Mouse (Mus musculus): ENCODE data around the gene Il6. TPM values are rescaled to one million over a fixed set of nuclear protein-coding genes. Genes with fewer than 3 reads are reported as not detected.
"Not testable (repeated sequence)": the region's sequence is repeated elsewhere in the genome, so short reads cannot be mapped to it uniquely, and the experiment has no call there.

Il6 gene
- total RNA-seq (2014; fragmentation: Nextera tagmentation): not detected in 2 replicates
- total RNA-seq (2017): 1.2 and 2.0 TPM in 2 replicates

DNA sequence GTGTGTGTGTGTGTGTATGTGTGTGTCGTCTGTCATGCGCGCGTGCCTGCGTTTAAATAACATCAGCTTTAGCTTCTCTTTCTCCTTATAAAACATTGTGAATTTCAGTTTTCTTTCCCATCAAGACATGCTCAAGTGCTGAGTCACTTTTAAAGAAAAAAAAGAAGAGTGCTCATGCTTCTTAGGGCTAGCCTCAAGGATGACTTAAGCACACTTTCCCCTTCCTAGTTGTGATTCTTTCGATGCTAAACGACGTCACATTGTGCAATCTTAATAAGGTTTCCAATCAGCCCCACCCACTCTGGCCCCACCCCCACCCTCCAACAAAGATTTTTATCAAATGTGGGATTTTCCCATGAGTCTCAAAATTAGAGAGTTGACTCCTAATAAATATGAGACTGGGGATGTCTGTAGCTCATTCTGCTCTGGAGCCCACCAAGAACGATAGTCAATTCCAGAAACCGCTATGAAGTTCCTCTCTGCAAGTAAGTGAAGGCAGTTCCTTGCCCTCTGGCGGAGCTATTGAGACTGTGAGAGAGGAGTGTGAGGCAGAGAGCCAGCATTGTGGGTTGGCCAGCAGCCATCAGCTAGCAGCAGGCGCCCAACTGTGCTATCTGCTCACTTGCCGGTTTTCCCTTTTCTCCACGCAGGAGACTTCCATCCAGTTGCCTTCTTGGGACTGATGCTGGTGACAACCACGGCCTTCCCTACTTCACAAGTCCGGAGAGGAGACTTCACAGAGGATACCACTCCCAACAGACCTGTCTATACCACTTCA, at the start of gene Il6:
Il6 (plus strand) TSS at position 389 of the 778 bp plus-strand sequence.
- peak; percentile 99 for ATAC-seq (replicated peaks; ENCODE audit: low FRiP score, low TSS enrichment, poor library complexity, severe bottlenecking)

- 0 out of 2 replicates have a peak, but pooled peaks have one; percentile 41 for ATAC-seq (replicated peaks; ENCODE audit: low FRiP score, low TSS enrichment, poor library complexity, severe bottlenecking)
Measured at GRCm38 (mm10) chr5:29963488-29963887, 49.4 kb upstream of the Il6 start.

- ATAC-seq (replicated peaks; ENCODE audit: low FRiP score, low TSS enrichment, poor library complexity, severe bottlenecking): no peak
Measured at GRCm38 (mm10) chr5:29970212-29970611, 42.7 kb upstream of the Il6 start.

- ATAC-seq (replicated peaks; ENCODE audit: low FRiP score, low TSS enrichment, poor library complexity, severe bottlenecking): no peak
Measured at GRCm38 (mm10) chr5:29972796-29973195, 40.1 kb upstream of the Il6 start.

GRCm38 (mm10) chr5:29973533-29973932, 39.4 kb upstream of the Il6 start:
- ATAC-seq (replicated peaks; ENCODE audit: low FRiP score, low TSS enrichment, poor library complexity, severe bottlenecking): no peak

DNA sequence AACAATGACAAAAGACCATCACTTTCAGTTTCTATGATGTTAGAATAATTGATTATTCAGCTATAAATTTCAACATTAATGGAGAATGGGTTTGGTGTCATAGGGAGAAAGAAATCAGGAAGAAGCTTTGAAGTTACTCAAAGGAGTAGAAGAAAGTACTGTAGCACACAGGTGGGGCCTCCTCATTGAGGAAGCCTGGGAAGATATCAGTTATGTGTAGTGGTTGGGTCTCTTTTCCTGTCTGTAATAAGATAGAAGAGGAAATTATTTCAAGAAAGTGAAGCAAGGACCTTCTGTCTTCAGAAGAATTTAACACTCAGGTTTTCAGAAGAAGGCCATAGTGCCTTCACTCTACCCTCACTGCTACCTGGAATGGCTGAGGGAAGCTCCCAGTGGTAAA, 38.8 kb upstream of the Il6 start:
- no peak for ATAC-seq (replicated peaks; ENCODE audit: low FRiP score, low TSS enrichment, poor library complexity, severe bottlenecking)

- ATAC-seq (replicated peaks; ENCODE audit: low FRiP score, low TSS enrichment, poor library complexity, severe bottlenecking): no peak
Measured at GRCm38 (mm10) chr5:29993583-29993982, 19.3 kb upstream of the Il6 start.

DNA sequence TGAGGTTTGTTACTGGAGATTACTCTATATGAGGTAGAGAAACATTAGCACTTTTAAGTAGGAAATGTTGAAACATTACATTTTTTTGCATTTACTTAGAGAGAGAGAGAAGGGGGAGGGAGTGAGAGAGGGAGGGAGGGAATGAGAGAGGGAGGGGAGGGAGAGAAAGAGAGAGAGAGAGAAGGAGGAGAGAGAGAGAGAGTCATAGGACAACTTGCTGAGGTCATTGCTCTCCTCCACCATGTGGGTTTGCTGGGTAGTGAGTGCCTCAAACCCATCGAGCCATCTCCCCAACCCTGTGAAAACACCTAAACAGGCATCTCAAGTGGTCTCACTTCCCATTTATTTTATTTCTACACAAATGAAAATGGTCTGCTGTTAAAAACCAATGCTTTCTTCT, 18.6 kb upstream of the Il6 start:
- no peak for ATAC-seq (replicated peaks; ENCODE audit: low FRiP score, low TSS enrichment, poor library complexity, severe bottlenecking)

- no peak for ATAC-seq (replicated peaks; ENCODE audit: low FRiP score, low TSS enrichment, poor library complexity, severe bottlenecking)
Measured at GRCm38 (mm10) chr5:29997351-29997750, 15.6 kb upstream of the Il6 start.

DNA sequence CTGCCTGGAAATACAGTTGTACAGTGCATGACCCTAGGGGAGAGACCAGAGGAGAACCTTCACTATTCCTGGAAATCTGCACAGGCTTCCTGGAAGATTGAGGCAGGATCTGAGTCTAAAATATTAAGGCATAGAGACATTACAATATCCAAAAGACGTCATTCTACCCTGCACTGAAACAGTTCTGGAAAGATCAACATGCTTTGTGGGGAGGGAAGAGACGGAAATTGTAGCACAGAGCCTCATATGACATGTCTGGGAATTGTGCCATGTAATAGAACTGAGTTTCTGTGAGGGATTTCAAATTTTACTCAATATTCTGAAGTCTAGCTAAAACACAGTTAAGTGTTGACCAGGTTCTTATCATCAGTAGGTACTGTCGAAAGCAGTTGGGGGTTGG, 12.0 kb upstream of the Il6 start:
- ATAC-seq (replicated peaks; ENCODE audit: low FRiP score, low TSS enrichment, poor library complexity, severe bottlenecking): no peak

- peak; percentile 66 for ATAC-seq (replicated peaks; ENCODE audit: low FRiP score, low TSS enrichment, poor library complexity, severe bottlenecking)
Measured at GRCm38 (mm10) chr5:30014580-30014979, 1.7 kb downstream of the Il6 start.

DNA sequence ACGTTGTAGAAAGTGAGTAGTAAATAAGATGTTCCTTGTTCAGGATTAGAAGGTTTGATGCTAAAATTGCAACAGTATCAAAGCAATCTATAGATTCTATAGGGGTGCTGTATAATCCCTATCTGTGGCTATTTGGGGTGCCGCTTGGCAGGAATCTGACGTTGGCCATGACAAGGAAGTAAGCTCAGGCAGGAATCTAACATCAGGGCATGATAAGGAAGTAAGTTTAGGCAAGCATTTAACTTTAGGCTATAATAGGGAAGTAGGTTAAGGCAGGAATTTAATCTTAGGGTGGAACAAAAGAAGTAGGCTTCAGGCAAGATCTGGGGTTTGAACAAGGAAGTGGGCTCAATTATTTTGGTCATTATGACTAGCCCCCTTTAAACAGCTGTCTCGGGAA, 22.9 kb downstream of the Il6 start:
- not testable (repeated sequence) for ATAC-seq (replicated peaks; ENCODE audit: low FRiP score, low TSS enrichment, poor library complexity, severe bottlenecking)

DNA sequence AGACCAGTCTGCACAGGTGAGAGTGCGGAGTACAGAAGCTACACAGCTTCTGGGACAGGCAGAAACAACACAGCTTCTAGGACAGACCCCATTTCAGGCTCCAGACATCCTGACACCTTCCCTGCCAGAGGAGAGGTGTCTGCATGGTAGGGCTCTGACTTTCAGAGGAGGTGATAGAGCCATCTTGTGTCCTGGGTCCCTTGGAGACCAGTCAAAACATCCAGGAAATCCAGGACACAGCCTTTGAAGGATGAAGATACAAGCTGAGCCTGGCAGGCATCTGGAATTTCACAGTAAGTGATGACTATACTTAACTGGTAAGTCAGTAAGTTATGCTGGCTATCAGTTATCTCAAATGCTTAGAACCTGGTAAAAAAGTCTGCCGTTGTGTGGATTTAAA, 24.2 kb downstream of the Il6 start:
- not testable (repeated sequence) for ATAC-seq (replicated peaks; ENCODE audit: low FRiP score, low TSS enrichment, poor library complexity, severe bottlenecking)

DNA sequence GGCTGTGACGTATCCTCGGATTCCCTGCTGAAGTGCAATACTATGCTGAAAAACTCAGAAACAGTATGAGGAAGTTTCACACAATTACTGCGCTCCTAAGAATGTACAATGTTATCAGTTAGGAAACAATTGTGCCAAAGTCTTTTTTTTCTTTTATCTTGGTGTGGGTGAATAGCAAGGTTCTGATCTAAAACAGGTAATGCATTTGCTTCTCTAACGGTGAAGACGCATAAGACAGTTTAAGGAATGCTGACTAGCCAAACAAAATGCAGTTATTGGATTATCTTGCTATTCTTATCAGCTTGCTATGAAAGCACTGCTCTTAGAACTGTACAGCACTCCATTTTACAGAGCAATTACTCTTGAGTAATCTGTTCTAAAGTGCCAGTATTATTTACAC, 26.4 kb downstream of the Il6 start:
- not testable (repeated sequence) for ATAC-seq (replicated peaks; ENCODE audit: low FRiP score, low TSS enrichment, poor library complexity, severe bottlenecking)

GRCm38 (mm10) chr5:30039841-30040240, 26.9 kb downstream of the Il6 start:
- not testable (repeated sequence) for ATAC-seq (replicated peaks; ENCODE audit: low FRiP score, low TSS enrichment, poor library complexity, severe bottlenecking)

DNA sequence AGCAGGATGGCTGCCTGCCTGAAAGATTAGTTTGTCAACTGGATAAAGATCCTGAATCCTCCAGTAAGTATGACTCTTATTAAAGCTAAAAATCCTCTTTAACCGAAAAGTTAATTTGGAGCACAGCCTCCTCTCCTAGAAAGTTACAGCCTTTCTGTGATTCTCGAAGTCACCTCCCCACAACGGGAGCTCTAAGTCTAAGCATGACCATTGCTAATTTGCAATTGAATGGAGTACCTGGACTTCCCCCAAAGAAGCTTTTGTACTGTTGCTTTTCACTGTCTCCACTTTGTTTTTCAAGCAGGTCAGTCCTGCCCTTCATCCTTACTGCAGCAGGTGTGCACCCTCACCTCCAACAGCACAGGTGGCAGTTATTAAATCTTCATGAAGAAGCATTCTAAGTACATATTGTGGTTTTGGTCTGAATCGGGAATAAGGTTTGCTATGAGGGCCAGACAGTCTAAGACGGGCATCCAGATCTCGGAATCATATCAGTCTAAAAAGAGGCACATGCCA, 45.4 kb downstream of the Il6 start:
- ATAC-seq (replicated peaks; ENCODE audit: low FRiP score, low TSS enrichment, poor library complexity, severe bottlenecking): no peak

DNA sequence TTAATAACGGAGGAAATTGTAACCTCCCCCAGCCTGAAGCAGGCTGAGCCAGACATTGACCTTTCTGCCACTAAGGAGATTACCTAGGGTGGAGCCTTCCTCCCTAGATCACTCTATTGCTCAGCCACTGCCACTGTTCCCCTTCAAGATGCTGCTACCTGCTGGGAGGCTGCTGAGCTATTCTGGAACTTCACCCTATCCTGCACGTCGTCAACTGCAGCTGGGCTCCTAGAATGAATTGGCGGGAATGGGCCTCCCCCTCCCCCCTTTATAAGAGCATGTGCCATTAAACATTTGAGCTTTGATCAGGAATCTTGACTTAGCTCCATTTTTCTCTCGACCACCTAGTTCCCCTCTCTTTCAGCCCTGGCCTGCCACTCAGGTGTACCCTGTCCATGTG, 46.7 kb downstream of the Il6 start:
- ATAC-seq (replicated peaks; ENCODE audit: low FRiP score, low TSS enrichment, poor library complexity, severe bottlenecking): not testable (repeated sequence)

- no peak for ATAC-seq (replicated peaks; ENCODE audit: low FRiP score, low TSS enrichment, poor library complexity, severe bottlenecking)
Measured at GRCm38 (mm10) chr5:30067726-30068125, 54.8 kb downstream of the Il6 start.

Measured in megakaryocyte-erythroid progenitor cell, adult 5-6 weeks (primary cell).